Mouse (Mus musculus): ENCODE measurements around the gene Gm6657.

Gm6657 gene

DNA sequence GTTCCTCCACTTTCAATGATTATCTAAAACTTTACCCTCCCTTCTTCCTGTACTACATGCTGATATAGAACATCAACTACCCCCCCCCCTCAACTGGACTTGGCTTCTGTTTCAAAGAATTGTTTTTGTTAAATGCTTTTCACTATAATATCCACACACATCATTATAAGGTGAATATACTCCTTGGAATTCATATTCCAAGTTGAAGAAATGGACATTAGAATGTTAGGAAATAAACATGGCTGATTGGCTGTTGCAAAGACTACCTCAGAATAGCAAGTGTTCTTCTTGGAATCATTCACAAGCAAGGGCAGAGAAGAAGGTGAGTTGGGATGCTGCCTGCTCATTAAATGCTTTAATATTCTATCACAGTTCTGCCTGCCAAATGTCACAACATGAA is at the start of gene Gm6657:
TSS of gene Gm6657 (plus strand) at position 301 of the 400 bp plus-strand sequence.
- no peak for DNase-seq

DNA sequence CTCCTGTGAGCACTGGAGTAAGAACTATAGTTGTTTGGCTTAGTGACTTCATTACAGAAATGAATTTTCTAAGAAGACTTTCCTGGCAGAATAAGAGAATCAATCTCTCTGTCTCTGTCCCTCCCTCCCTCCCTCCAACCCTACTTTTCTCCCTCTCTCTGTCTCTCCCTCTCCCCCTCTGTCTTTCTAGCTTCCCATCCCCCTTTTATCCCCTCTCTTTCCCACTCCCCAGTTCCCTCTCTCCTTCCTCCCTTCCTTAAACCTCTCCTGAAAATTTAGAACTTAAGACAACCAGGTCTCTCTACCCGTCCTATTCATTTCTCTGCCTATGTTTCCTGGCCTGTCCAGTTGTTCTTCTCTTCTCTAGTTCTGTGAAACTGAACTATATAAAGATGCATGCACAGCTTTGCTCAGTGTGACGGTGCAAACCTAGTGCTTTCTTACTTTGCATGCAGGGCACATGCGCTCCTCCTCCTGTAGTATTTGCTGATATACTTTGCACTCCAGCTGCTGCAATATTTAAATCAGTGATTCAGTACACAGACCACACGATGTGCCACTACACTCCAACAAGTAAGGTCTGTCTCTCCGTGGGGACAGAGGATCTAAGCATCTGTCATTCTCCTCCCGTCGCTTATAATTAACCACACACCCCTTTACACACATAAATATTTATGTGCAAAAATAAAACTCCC is 40.6 kb upstream of the Gm6657 start:
- no peak for DNase-seq

DNA sequence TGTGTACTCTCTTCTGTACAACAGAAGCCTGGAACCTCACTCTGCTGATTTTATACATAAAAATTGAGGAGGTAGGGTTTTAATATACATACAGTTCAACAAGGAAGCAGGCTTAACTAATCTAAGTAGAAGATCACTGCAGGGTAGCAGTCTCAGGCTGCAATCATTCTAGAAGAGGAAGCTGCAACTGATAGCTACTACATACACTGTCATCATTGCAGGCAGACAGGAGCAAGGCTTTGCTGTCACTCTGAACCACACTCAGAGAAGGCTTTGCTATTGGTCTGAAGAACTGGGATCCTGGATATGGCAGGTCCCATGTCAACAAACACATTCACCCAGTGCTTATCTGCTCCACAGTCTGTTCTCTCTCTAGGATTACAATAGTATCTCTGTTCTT is 23.9 kb upstream of the Gm6657 start:
- no peak for DNase-seq

DNA sequence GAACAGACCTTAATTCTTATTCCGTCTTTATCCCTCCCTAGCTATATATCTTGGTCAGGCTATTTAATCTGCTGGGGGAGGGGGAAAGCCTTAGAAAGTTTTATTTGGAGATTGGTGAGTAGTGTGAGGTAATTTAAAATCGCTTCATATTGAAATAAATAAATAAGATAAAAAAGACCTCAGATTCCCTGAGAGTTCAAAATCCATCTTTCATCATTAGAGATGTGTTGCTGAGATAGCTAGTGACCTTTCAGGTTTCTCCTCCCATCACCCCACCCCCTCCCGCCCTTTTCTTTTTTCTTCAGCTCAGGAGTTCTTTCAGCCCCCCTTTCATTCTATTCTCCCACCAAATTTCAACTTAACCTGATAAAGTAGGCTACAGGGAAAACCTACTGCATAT is 20.1 kb upstream of the Gm6657 start:
- DNase-seq: no peak

DNA sequence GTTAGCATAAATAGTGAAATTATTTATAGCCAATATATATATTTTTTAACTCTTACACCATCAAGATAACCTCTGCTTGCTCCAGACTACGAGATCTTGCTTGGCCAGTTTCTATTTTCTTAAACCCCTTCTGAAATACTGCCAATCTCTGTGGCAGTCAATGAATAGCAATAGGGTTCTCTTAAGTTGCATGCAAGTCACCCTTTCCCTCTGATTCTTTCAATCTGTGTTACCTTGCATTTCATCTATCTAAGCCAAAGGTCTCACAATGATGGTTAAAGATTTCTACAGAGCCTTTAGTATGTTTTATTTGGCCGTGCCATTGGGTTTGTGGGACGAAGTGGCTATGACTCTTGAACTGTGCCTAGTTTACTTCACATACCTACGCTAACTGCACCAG is 19.4 kb upstream of the Gm6657 start:
- DNase-seq: no peak

DNA sequence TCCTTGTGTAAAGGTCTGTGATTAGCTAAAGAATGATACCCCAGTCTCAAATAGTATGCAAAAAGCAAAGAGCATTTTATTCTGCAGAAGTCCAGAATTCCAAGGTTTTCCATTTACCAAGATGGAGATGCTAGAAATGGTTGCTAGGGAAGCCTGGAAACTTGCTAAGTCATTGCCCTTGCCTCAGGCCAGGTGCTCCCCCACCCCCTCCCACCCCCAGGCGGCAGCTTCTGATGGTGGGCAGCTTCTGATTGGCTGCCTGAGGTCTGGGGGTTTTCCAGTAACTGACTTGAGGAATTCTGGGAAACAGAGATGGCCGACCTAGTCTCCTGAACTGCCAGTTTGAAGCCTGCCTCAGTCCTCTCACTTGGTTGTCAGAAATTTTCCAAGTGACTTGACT is 12.6 kb upstream of the Gm6657 start:
- no peak for DNase-seq

DNA sequence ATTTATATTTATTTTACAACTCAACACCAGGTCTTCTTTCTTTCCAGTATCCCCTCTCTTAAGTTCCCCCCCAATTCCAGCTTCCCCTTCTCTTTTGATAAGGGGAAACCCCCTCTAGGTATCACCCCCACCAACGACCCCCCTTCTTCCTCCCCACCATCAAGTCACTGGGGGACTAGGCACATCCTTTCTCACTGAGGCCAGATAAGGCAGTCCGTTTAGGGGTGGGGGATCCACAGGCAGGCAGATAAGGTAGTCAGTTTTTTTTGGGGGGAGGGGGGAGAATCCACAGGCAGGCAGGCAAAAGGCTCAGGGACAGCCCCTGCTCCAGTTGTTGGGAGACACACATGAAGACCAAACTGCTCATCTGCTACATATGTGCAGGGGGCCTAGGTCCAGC is 1.3 kb downstream of the Gm6657 start:
- no peak for DNase-seq

DNA sequence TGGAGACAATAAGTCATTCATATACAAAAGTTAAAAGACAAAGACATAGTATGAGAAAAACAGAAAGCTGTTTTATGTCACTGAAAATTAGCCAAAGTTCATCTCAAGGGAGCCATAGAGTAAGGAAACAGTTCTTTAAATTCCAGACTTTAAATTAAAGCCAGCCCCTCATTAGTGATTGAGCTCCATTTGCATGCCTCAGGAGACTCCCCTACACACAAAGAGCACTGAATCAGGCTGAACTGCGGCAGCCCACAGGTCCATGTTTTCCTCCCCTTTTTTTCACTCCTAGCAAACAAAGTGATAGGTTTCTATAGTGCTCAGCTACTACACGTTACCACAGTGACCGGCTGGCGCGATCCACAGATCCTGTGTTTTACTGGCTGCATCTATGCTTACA is 9.6 kb downstream of the Gm6657 start:
- no peak for DNase-seq

DNA sequence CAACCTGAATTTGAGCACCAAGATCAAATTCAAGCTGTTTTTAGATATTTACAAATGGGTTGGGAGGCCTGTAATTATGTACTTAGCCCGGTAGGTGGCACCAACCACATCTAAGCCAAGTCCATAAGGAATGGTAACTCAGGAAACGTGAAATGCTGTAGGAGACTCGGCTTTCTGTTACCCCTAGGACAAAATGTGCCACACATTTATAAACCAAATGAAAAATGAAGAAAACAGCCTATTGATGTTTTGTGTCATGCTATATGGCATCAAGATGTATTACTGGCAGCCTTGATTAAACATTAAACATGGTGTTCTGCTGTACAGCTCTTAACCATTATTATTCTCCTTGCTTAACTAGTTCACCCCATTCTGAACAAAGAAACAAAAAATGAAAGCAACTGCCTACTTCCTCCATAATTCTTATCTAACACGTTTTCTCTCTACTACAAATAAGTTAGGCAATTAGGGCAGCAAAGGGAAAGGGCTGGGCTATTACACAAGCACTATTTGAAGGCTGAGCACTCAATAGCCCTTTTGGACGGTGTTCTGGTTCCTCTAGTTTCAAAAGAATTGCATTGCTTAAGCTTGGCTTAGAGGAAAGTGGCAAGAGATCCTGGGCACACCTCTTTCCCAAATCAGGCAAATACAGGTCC is 12.0 kb downstream of the Gm6657 start:
- peak; percentile 49 to 50 for DNase-seq

DNA sequence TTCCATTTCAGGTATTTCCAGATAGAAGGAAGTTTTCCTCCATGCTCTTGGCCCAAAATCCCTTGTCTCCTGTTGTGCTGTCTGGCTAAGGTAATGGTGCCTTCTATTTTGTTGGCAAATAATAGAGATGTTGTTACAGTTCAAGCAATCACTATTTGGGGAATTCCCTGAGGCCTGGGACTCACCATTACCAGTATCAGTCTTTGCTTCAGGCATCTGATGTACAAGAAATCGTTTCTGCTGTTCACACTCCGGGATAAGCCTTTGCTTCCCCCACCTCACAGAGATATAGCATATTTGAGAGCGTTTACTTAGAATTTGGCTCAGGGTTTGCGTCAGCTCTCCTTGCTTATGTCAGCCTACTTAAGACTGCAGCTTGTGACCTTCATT is 12.5 kb downstream of the Gm6657 start:
- no peak for DNase-seq

DNA sequence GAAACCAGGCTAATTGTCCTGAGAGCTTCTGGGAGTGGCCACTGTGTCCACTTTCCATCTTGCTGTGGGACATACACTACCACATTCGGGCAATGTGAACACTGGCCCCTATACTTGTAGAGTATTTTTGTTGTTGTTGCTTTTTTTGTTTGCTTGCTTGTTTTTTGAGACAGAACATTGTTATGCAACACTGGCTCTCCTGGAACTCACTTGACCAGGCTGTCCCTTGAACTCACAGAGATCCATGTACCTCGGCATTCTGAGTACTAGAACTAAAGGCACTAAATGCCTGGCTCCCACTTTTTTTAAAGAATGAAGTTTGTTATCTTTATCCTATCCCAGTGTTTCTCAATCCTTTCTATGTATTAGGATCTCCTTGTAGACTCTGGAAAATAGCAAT is 15.8 kb downstream of the Gm6657 start:
- no peak for DNase-seq

DNA sequence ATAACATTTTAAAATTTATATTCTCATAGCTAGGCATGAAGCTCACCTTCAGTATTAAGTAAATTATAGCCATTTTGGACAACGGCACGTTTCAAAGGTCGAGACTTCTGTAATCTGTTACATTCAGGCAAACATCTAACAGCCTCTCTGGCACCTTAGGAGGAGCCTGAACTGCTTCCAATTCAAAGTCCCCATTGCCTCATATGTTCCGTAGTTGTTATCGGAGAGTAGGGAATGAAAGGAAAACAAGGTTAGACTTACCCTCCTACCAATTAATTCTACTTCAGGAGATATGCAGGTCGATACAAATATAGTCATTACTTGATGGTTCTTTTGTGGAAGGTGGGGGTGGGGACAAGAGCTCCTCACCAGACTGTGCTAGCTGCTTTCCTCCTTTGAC is 21.4 kb downstream of the Gm6657 start:
- DNase-seq: peak in 1 of 2 experiments; percentile 10

DNA sequence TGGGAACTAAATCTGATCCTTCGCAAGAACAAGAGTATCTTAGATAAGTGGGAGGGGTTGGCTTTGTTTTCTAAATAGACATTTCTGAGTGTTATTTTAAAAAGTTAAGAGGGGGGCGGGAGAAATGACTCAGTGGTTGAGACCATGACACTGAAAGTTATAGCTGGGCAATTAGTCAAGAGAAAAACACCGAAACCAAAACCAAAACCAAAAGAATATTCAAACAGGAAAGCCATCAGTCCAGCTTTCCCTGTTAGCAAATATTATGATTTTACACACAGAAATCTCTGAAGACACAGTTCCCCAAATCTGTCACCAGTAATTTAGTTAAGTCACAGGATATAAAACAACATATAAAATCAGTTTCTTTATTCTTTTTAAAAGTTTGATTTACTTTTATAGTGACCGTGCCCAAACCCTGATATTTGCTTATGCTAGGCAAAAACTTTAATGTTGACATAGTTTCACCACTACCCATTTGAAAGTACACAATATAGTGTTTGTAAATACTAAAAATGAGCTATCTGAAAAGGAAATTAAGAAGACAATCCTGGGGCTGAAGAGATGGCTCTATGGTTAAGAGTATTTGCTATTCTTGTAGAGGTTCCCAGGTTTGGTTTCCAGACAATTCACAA is 25.3 kb downstream of the Gm6657 start:
- no peak for DNase-seq

DNA sequence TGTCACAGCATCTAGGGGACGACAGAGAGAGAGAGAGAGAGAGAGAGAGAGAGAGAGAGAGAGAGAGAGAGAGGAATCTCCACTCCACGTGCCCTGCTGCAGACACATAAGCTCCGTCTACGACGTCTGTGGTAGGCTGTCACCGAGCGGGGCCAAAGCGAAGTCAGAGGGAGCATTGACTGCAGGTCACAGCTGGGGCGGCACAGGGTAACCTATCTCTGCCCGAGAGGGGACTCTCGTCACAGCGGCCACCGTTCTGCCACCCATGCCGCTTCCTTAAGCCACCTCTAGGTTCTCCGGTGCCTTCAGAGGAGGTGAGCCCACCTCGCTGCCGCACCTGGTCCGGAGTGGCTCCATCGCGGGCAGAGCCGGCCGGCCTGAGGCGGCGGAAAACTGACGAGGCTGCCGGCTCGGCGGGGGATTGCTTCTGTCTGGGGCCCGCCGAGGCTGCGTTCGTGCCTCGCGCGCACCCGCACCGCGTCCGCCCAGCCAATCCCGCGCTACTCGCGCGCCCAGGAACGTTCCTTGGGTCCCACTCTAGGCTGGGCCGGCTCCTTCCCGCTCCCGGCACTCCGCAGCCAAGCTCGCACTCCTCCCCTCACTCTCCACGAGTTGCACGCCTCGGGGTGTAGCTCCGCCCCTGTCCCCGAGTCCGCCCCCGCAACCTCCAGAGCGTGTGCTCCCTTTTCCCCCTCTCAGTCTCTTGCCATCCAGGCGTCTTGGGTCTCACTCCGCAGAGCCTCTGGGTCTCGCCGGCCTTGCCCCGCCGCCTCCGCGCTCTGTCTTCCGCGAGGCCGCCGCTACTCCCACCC is 31.9 kb downstream of the Gm6657 start, which contains the start of gene Gphn:
TSS of gene Gphn (plus strand) at position 673 of the 812 bp plus-strand sequence.
- peak; percentile 91 for DNase-seq

DNA sequence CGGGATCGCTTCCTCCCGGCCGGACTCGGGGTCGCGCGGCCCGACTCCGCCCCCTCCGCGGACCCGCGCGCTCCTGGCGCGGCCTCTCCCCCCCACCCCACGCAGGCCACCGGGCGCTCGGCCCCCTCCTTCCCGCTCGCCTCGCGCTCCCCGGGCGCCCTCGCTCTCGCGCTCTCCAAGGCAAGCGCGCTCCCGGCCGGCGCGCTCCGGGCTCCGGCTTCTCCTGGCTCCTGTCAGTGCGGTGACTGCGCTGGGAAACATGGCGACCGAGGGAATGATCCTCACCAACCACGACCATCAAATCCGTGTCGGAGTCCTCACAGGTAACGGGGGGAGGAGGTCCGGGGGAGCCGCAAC is 32.5 kb downstream of the Gm6657 start:
- peak; percentile 78 for DNase-seq

DNA sequence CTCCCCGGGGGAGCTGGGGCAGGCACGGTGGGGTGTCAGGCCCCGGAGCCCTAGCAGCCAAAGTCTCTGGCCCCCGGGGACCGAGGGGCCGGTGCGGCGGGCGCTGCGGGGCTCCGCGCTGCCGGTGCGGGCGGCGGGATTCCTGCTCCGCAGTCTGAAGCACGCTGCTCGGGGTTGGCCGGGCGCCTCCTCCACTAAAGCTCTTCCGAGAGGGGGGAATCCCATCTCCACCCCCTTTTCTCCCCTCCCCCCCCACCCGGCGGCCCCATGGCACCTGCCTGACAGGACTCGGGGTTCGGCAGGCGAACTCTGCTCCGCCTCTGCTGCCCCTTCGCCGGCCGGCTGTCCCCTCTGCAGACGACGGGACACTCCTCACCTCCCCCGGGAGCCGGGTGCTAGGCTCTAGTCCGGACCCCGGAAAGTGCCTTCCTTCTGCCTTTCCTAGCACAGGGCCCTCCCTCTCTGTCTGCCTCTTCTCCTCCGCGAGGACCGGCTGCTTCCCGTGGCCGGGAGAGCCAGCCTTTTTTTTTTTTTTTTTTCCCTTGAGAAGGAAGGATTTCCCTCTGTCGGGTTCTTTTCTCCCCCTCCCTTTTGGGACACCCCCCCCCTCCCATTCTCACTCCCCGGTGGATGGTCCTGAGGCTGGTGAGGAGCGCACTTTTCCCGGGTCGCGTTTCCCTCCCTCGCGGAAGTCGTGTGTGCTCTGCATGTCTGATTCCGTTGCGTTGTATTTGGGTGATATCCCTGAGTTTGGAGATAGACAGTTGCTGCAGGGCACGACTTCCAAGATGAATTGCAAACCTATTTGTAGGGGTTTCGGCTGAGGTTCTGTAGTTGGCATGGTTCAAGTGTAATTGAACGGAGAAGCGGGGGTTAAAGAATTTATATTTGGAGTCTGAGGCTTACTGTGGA is 33.2 kb downstream of the Gm6657 start:
- peak; percentile 36 to 37 for DNase-seq

DNA sequence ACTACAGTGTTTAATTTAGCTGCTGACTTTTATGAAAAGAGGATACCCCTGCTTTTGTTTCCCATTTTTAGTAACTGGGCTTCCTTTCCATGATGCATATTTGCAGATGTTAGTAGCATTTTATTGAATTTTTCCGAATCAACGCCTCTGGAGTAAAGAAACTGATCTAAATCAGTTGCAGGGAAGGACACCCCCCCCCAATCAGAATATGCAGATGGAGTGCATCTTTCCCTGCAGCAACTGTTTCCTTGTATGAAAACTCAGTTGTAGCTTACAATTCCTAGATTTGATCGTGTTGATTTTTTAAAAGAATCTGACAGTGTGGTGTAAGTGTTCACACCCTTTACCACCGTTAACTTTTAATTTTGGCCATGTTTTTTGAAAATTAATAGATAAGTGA is 34.1 kb downstream of the Gm6657 start:
- DNase-seq: no peak

DNA sequence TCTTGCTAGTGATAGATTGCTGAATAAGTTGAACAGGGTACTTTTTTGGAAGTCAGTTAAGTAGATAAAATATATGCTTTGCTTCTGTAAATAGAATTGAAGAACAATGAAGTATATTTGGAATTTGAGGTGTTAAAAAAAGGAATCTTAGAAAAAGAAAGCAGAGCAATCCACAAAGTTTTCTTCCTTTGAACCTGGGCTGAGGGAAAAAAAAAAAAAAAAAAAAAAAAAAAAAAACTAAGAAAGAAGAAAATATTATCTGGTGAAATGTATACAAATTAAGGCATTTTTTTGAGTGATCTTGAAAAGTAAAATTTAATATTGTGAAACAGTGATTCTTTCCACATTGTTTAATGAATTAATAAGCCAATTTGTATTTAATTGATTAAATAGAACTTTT is 38.5 kb downstream of the Gm6657 start:
- DNase-seq: no peak

DNA sequence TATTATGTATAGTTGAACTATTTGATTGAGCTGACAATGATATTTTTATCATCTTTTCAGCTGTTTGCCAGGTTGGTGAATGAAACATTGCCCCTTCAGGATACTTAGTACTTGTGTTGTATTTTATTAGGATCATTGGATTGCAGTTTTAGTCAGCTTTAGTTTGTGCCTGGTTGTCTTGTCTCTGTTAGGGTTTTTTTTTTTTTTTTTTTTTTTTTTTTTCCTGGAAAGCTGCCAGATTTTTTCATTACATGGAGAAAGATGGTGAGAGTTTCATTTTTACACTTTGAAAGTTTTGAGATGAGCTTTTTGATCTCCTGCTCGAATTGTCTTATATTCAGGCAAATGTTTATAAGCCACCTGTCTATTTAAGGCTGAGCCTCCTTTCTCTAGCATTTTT is 54.3 kb downstream of the Gm6657 start:
- no peak for DNase-seq

DNA sequence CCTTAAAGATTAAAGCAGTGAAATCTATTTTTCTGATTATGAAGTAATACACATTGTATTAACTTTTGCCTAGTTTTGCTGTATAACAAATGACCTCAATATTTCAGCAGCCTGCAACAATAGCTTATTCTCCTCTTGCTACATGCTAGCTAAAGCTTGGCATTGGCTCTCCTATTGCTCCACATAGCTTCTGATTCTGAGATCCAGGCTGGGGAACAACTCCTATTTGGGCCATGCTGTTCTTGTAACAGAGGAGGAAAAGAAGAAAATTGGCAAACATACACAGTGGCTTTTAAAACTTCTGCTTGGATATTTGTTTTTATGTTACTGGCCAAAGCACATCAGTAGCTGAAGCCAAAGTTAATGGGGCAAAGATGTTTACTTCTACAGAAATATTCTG is 55.1 kb downstream of the Gm6657 start:
- no peak for DNase-seq

Measured in kidney, adult 8-10 months (tissue).